Mouse (Mus musculus): ENCODE measurements at regions not wholly inside any gene's neighbourhood (a gene's known extent, or its start where the extent isn't known, plus 50 kb on each side); places are given as distances from the start of the nearest gene placed in this dataset.
A peak's percentile ranks its signal among the peaks of the same experiment; 100 is the strongest.

DNA sequence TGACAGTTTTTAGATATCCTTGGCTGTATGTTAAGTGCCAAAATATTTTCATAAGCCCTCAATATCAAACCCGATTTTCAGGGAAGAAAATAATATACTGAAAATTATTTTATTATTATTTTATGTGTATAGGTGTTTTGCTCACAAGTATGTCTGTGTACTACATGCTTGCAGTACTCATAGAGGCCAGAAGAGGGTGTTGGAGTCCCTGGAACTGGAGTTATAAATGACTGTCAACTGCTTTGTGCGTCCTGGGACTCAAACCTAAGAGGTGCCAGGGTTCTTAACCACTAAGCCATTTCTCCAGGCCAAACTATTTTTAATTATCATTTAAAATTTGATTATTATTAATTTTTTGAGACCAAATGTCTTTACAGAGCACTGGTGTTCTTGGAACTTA, 114.5 kb downstream of the Csl start:
- WGBS = 57% methylated on average over 2 of the region's 2 CpGs
- Histone ChIP-seq H3K4me3 (replicated peaks) (no peak overlapping the region), H3K4me2 (no peak overlapping the region), H3K4me1 (no peaks in the 10 kb centered on the region), H3K9ac (no peak overlapping the region), H3K9me3 (replicated peaks) (no peaks in the 10 kb centered on the region), H3K27ac (no peak overlapping the region), H3K27me3 (no peaks in the 10 kb centered on the region), H3K36me3 (no peaks in the 10 kb centered on the region)
- no peak for ATAC-seq (replicated peaks; ENCODE audit: low FRiP score)

DNA sequence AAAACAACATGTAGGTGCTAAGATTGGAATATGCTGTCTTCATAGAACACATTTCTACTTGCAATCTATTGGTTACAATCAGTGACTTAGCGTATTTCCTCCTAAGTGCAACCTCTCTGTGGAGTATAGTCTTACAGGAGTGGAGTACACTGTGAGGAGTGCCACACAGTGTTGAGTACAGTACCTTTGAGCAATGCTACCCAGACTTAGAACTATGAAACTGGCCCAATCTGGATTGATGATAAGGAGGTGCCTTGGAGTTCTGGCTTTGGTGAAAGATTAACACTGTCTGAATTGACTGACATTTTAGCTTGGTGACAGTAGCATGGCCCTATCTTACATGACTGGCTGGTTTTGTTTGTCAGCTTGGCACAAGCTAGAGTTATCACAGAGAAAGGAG, 107.4 kb downstream of the Csl start:
- Histone ChIP-seq H3K9ac (no peak overlapping the region), H3K4me3 (replicated peaks) (no peak overlapping the region), H3K4me2 (no peak overlapping the region), H3K27ac (no peak overlapping the region), H3K36me3 (no peaks in the 10 kb centered on the region), H3K27me3 (no peaks in the 10 kb centered on the region), H3K9me3 (replicated peaks) (no peaks in the 10 kb centered on the region), H3K4me1 (no peaks in the 10 kb centered on the region)
- ATAC-seq (replicated peaks; ENCODE audit: low FRiP score) = no peak
- WGBS = 90% methylated on average over 1 of the region's 1 CpGs

DNA sequence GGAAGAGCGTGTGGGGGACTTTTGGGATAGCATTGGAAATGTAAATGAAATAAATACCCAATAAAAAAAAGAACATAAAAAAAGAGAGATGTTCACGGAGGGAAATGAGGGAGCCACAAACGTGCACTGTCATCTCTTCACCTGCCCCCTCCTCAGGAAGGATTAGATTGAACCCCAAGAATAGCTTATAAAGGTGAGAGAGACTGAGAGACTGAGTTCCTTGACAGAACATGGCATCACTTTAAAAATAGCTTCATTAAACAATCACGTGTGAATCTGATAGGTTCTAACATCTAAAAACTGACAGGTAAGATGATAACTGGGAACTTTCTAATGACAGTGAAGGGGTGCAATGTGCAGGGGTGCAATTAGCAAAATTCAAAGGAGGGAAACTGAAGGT, 105.2 kb downstream of the Csl start:
- Histone ChIP-seq H3K4me1 (no peaks in the 10 kb centered on the region), H3K4me3 (replicated peaks) (no peak overlapping the region), H3K36me3 (no peaks in the 10 kb centered on the region), H3K9me3 (replicated peaks) (no peaks in the 10 kb centered on the region), H3K9ac (no peak overlapping the region), H3K4me2 (no peak overlapping the region), H3K27me3 (no peaks in the 10 kb centered on the region), H3K27ac (no peak overlapping the region)
- no peak for ATAC-seq (replicated peaks; ENCODE audit: low FRiP score)
- 84% methylated on average over 4 of the region's 4 CpGs for WGBS

DNA sequence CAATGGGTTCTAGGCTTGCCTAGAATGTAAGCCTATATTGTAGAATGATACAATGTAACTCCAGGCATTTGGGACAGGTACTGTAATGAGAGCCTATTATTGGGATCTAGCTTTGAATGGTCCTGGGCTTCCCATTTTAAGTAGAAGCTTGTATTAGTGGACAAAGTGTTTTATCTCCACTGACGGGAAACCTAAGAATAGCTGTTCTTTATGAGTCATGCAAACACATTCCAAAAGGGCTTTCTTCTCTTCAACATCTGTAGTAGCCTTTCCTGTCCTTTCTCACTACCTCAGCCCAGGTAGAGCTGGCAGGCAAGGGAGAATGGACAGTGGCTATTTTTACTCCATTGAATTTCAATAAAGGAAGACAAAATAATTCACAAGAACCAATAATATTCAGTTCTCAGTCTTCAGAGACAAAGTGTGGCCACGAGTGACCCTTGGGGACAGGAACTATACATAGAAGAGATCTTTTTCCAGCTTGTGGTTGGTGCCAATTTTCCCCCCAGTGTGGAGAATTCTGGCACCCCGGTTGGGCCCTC, 82.8 kb downstream of the Csl start:
- Histone ChIP-seq H3K27ac (no peak overlapping the region), H3K9ac (no peak overlapping the region), H3K9me3 (replicated peaks) (no peaks in the 10 kb centered on the region), H3K27me3 (no peaks in the 10 kb centered on the region), H3K4me2 (no peak overlapping the region), H3K4me1 (no peaks in the 10 kb centered on the region), H3K4me3 (replicated peaks) (no peak overlapping the region), H3K36me3 (no peaks in the 10 kb centered on the region)
- no peak for ATAC-seq (replicated peaks; ENCODE audit: low FRiP score)
- 74% methylated on average over 3 of the region's 3 CpGs for WGBS

DNA sequence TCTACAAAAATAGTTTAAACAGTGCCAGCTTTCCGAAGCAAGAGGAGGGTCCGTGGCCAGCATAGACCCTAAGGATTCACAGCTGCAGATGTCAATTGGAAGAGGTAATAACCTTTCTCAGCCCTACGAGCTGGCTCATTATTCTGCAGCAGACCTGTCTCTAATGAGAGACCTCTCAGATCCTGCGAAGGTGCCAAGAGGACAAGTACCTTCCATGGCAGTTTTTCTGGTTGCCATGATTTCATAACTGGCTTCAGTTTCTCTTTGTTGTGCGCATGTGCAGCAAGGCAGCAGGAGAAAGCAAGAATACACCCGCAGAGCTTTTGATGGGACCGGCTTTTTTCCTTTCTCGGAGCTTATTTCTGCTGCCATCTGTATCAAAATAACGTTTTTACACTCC, 81.4 kb downstream of the Csl start:
- Histone ChIP-seq H3K9ac (no peak overlapping the region), H3K36me3 (no peaks in the 10 kb centered on the region), H3K4me1 (no peaks in the 10 kb centered on the region), H3K4me3 (replicated peaks) (no peak overlapping the region), H3K27ac (no peak overlapping the region), H3K4me2 (no peak overlapping the region), H3K9me3 (replicated peaks) (no peaks in the 10 kb centered on the region), H3K27me3 (no peaks in the 10 kb centered on the region)
- no peak for ATAC-seq (replicated peaks; ENCODE audit: low FRiP score)
- 84% methylated on average over 9 of the region's 9 CpGs for WGBS

DNA sequence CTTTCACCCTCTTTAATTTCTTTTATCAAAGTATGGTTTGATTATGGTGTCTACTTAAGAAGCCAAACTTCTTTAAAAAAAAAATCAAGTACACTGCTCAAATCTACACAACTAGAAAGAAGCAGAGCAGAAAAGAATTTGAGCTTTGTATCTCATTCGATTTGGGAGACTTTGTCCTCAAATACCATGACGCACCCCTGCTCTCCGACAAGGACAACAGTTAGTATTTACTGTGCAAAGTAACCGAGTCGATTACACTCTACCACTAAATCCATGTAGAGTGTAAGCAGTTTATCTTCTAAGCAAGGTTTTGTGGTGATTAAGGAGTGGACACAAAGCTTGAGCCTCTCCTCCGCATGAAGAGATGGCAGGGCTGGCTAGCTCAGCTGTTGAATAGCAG, 79.6 kb downstream of the Csl start:
- H3K9me3 ChIP-seq (replicated peaks) = no peaks in the 10 kb centered on the region
- no peak for ATAC-seq (replicated peaks; ENCODE audit: low FRiP score)
- H3K36me3 ChIP-seq = no peaks in the 10 kb centered on the region
- no peaks in the 10 kb centered on the region for H3K27me3 ChIP-seq
- no peak overlapping the region for H3K9ac ChIP-seq
- WGBS = 64% methylated on average over 6 of the region's 6 CpGs
- H3K27ac ChIP-seq = no peak overlapping the region
- no peaks in the 10 kb centered on the region for H3K4me1 ChIP-seq
- no peak overlapping the region for H3K4me2 ChIP-seq
- H3K4me3 ChIP-seq (replicated peaks) = no peak overlapping the region

DNA sequence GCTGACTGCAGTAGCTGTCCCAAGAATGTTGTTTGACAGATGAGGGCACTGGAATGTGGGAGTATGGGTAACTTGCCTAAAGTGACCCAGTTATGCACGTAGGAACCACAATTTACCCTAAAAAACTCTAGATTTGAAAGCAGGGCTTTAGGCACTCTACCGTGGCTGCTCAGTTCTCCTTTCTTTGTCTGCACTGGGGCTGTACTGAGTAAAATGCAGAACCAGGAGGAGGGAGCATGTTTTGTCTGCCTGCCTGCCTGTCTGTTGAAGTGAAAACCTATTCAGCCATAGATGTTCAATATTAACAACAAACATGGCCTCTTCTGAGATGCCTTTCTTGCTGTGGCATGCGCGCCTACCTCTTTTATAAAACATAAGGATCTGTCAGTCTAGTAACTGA, 77.5 kb downstream of the Csl start:
- WGBS = 59% methylated on average over 4 of the region's 4 CpGs
- Histone ChIP-seq H3K4me2 (no peak overlapping the region), H3K4me3 (replicated peaks) (no peak overlapping the region), H3K4me1 (0 out of 2 replicates have a peak, but pooled peaks cover 2% of the 10 kb centered on the region), H3K27ac (no peak overlapping the region), H3K27me3 (no peaks in the 10 kb centered on the region), H3K36me3 (no peaks in the 10 kb centered on the region), H3K9me3 (replicated peaks) (no peaks in the 10 kb centered on the region), H3K9ac (no peak overlapping the region)
- no peak for ATAC-seq (replicated peaks; ENCODE audit: low FRiP score)

DNA sequence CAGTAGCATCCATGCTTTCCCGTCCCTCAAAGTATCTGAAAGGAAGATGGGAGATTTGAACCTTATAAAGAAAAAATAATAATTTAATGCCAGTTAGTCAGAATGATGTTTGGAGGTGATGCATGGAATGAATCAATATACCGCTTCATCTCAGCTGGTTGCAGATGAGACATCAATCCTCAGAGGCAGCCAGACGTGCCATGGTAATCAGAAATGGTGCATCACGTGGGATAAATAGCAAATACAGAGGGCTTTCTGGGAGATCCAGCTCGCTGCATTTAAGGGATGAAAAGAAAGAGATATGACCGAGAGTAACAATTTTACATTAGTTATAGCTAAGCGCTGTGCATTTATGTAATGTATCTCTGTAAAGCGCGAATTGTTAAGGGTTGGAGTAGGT, 77.1 kb downstream of the Csl start:
- H3K36me3 ChIP-seq = no peaks in the 10 kb centered on the region
- H3K27ac ChIP-seq = no peak overlapping the region
- 89% methylated on average over 9 of the region's 9 CpGs for WGBS
- ATAC-seq (replicated peaks; ENCODE audit: low FRiP score) = no peak
- H3K4me1 ChIP-seq = 0 out of 2 replicates have a peak, but pooled peaks cover 2% of the 10 kb centered on the region
- no peak overlapping the region for H3K9ac ChIP-seq
- H3K4me3 ChIP-seq (replicated peaks) = no peak overlapping the region
- no peaks in the 10 kb centered on the region for H3K9me3 ChIP-seq (replicated peaks)
- no peaks in the 10 kb centered on the region for H3K27me3 ChIP-seq
- H3K4me2 ChIP-seq = no peak overlapping the region

DNA sequence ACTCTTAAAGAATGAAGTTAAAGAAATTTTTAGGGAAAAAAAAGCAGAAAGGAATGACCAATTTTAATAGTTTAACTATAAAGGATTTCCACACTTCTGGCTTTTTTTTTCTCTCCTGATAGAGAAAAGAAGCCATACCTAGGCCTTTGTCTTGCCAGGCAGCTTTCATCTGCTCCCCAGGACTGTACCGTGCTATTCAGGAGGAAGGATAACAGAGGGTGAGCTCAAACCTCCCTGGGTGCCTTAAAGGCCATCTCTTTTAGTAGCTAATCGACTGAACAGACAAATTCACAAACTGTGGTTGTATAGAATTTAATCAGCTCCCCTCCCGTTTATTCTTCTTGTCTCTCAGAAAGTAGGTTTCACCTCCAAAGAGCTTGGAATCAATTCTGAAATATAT, 76.1 kb downstream of the Csl start:
- H3K9me3 ChIP-seq (replicated peaks) = no peaks in the 10 kb centered on the region
- H3K4me1 ChIP-seq = 0 out of 2 replicates have a peak, but pooled peaks cover 2% of the 10 kb centered on the region
- no peak for ATAC-seq (replicated peaks; ENCODE audit: low FRiP score)
- no peaks in the 10 kb centered on the region for H3K27me3 ChIP-seq
- WGBS = 38% methylated on average over 3 of the region's 3 CpGs
- H3K4me3 ChIP-seq (replicated peaks) = no peak overlapping the region
- H3K9ac ChIP-seq = no peak overlapping the region
- H3K4me2 ChIP-seq = no peak overlapping the region
- H3K36me3 ChIP-seq = no peaks in the 10 kb centered on the region
- no peak overlapping the region for H3K27ac ChIP-seq

DNA sequence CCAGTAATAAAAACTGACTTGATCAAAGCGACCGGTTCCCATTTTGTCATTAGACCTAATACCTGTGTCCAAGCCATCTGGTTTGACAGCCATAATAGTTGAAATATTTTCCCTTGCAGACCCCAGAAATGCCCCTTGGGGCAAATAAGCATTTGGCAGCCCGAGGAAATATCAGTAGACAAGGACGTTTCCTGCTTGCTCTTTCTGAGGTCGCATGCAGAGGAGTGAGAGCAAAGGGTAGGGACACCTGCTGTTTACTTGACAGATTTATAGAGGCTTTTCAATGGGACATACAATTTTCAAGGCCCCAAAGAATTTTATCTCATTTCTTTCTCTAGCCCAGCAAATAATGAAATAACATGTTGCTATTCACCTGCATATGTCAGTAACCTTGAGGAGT, 73.5 kb downstream of the Csl start:
- Histone ChIP-seq H3K27ac (no peak overlapping the region), H3K4me2 (no peak overlapping the region), H3K9ac (no peak overlapping the region), H3K27me3 (no peaks in the 10 kb centered on the region), H3K9me3 (replicated peaks) (no peaks in the 10 kb centered on the region), H3K36me3 (no peaks in the 10 kb centered on the region), H3K4me1 (0 out of 2 replicates have a peak, but pooled peaks cover 2% of the 10 kb centered on the region), H3K4me3 (replicated peaks) (no peak overlapping the region)
- 32% methylated on average over 5 of the region's 5 CpGs for WGBS
- ATAC-seq (replicated peaks; ENCODE audit: low FRiP score) = no peak

DNA sequence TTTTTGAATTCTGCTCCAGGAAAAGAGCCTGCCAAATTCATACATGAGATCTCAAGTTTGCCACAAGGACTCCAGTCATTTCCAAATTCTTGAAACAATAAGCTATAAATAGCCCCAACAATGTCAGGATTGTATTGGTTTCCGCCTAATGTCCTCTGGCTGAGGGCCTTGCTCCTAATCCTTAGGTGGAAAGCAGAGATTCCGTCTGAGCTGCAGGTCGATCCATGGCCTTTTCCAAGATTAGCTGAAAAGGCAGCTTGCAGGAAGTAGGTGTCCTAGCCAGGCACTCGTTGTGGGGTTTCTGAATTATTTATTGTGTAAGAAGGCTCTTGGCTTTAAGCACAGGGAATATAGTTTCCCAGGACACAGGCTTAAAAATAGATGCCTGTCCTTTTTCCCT, 72.4 kb downstream of the Csl start:
- Histone ChIP-seq H3K4me2 (no peak overlapping the region), H3K9me3 (replicated peaks) (no peaks in the 10 kb centered on the region), H3K4me3 (replicated peaks) (no peak overlapping the region), H3K27me3 (no peaks in the 10 kb centered on the region), H3K27ac (0 out of 2 replicates have a peak overlapping the region, but pooled peaks have one; percentile 15), H3K9ac (no peak overlapping the region), H3K4me1 (0 out of 2 replicates have a peak, but pooled peaks cover 2% of the 10 kb centered on the region), H3K36me3 (no peaks in the 10 kb centered on the region)
- WGBS = 51% methylated on average over 4 of the region's 4 CpGs
- no peak for ATAC-seq (replicated peaks; ENCODE audit: low FRiP score)

DNA sequence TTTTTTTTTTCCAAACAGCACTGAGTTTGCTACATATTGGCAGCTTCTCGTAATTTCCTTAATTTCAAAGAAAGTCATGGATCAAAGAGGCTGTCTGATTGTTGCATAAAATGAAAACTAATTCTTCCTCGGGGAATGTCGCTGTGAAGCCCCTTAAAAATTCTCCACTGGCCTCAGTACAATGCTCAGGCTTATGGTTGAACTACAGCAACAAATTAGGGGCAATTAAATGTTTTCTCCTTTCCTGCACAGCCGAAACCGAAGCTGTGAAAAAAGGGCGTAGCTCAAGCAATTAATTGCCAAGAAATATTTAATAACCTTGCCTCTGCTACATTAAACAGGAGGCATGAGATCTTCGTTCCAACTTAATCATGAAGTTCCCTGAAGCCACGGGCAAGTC, 61.8 kb downstream of the Csl start:
- Histone ChIP-seq H3K4me1 (0 out of 2 replicates have a peak, but pooled peaks cover 6% of the 10 kb centered on the region), H3K36me3 (no peaks in the 10 kb centered on the region), H3K9me3 (replicated peaks) (no peaks in the 10 kb centered on the region), H3K27me3 (no peaks in the 10 kb centered on the region), H3K27ac (no peak overlapping the region), H3K9ac (no peak overlapping the region), H3K4me3 (replicated peaks) (no peak overlapping the region), H3K4me2 (no peak overlapping the region)
- no peak for ATAC-seq (replicated peaks; ENCODE audit: low FRiP score)
- 49% methylated on average over 8 of the region's 8 CpGs for WGBS

DNA sequence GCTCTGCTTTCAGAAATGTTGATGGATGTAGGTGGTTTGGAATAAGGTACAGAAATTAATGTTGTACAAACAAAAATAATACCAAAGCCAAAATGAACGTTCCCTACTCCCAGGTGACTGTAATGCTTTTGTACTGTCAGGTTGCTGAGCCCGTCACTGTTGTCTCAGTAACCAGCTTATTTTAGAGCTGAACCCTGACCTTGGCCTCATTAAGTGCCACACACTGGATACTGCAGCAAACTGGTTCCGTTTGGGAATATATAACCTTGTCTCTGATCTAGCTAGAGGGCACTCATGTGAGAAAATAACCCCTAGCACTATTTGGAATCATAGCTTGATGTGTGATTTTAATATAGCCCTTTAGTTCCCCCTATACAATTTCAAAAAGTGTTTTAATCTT, 60.0 kb downstream of the Csl start:
- no peak; the same call in 1 of the 2 replicates for ATAC-seq (replicated peaks; ENCODE audit: low FRiP score)
- 15% methylated on average over 3 of the region's 3 CpGs for WGBS
- Histone ChIP-seq H3K4me1 (0 out of 2 replicates have a peak, but pooled peaks cover 6% of the 10 kb centered on the region), H3K4me3 (replicated peaks) (no peak overlapping the region), H3K4me2 (no peak overlapping the region), H3K27ac (no peak overlapping the region), H3K27me3 (no peaks in the 10 kb centered on the region), H3K36me3 (no peaks in the 10 kb centered on the region), H3K9ac (no peak overlapping the region), H3K9me3 (replicated peaks) (no peaks in the 10 kb centered on the region)

All from kidney, embryonic 15.5 days (tissue).